In the genomic region with DNA sequence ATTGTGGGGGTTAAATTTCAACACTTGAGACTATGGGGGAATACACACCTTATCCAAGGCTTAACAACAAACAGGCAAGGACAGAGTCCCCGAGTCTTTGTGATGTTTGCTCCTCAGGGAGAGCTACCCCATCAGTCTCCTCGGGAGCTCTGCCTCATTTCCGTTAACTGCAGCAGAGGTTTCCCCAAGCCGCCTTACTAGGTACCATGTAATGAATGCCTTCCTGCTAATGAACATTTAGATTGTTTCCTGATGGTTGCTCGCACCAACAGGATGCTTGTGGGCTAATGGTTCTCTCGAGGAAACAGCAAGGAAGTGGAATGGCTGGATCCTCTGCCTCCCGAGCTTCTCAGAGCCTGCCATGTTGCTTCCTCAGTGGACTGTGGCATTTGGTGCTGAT, we compare ENCODE assay signal across 10 mouse cellular contexts.
"Had no signal": no experiment of that assay in that cellular context is flagged by ENCODE, and none has a peak within 500 bp of the region (broad histone marks: within the 10 kb centered on the region; RNA-seq: fewer than 3 reads in every experiment).

No protein-coding gene starts in this region.

- H3K4me1 ChIP-seq: liver, embryonic 13.5 days had no signal

- H3K36me3 ChIP-seq: limb, embryonic 12.5 days; liver, embryonic 13.5 days had no signal

- ATAC-seq: midbrain, embryonic 16.5 days had no signal

- H3K9ac ChIP-seq: limb, embryonic 12.5 days; liver, embryonic 13.5 days had no signal

- H3K4me3 ChIP-seq: left cerebral cortex, adult 2 months; limb, embryonic 12.5 days; liver, embryonic 13.5 days had no signal

- H3K27me3 ChIP-seq: limb, embryonic 12.5 days; liver, embryonic 13.5 days had no signal

- H3K9me3 ChIP-seq: limb, embryonic 12.5 days; liver, embryonic 13.5 days had no signal

- DNase-seq: kidney, adult 8-10 months; kidney, postnatal 25 days; liver; liver, embryonic 13.5 days; lung, adult 18-20 months; right cerebral cortex, postnatal 25 days; thymus, postnatal 36 days had no signal

- H3K4me2 ChIP-seq: limb, embryonic 12.5 days; liver, embryonic 13.5 days had no signal

- H3K27ac ChIP-seq: left cerebral cortex, adult 2 months; limb, embryonic 12.5 days; liver, embryonic 13.5 days had no signal
